Mouse (Mus musculus): ENCODE results near the gene Msln.

Gene Msln

DNA sequence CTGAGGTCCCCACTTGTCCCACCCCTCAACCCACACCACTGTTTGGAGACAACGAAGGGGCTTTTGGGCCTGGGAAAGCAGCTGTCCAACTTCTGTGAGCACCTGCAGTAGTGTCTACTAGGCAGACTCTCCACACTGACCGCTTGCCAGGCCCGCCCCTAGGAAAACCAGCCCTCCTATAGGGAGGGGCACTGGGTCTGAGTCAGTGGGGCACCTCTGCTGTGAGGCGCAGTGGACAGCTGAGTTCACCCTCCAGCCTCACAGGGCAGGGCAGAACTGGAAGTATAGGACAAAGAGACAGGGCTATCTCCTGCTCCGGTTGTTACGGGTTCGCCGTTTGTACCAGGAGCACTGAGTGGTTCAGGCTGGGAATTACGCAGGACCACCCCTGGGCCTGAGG lies at the start of gene Msln:
TSS of gene Msln (minus strand) at position 138 of the 400 bp plus-strand sequence.
- no peak for DNase-seq

GRCm38 (mm10) chr17:25802825-25803517 lies 48.8 kb upstream of the Msln start:
- no peak for DNase-seq

- DNase-seq: peak; percentile 77 to 81
Measured at GRCm38 (mm10) chr17:25801029-25801428, 46.9 kb upstream of the Msln start.

- DNase-seq: peak; percentile 82 to 88
Measured at GRCm38 (mm10) chr17:25796951-25797369, 42.8 kb upstream of the Msln start, which contains the start of gene Metrn. TSS of gene Metrn (minus strand) at chr17:25797136.

DNA sequence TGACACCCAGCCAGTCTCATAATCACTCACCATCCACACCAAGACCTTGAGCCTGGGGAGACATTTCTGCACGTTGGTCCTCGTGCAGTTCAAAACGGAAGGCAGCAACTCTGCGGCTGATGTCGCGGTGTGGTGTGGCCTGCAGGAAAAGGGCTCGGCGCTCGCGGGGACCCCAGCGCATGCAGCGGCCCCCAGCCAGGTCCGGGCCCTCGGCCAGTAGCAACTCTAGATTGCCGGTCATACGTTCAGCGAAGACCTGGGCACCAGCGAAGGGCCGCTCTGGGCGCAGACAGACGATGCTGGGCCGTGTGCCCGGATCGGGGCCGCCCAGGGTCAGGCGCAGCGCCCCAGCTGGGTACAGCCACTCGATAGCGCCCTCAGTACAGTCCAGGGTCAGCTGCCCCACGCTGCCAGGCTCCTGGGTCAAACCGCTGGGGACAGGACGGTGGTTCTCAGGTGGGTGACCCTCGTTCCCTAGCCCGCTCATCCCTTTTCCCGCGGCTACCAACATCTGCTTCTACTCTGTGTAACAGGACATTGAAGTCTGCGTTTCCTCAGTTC lies 42.1 kb upstream of the Msln start:
- DNase-seq: peak in 1 of 2 experiments; percentile 34

GRCm38 (mm10) chr17:25795609-25796092 lies 41.5 kb upstream of the Msln start, which contains the start of gene AC134908.4:
TSS of gene AC134908.4 (minus strand) at chr17:25795659.
- peak; percentile 67 to 79 for DNase-seq

DNA sequence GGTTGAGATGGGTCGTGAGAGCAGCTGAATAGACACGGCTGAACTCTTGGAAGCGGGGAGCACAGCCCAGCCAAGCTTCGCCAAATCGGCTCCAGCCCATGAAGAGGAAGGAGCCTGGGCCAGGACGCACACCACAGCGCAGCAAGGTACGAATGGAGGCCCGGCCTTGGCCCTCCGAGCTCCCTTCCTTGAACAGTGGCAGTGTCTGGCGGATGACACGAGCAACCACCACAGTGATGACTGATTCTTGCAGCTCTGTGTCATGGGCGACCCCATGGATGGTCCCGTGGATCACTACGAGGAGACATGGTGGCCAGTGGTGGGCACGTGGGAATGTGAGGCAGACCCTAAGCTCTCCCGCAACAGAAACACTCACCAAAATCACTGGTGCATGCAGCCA lies 40.8 kb upstream of the Msln start:
- DNase-seq: no peak

GRCm38 (mm10) chr17:25794197-25794596 lies 40.0 kb upstream of the Msln start:
- no peak for DNase-seq

- DNase-seq: peak; percentile 70 to 76
Measured at GRCm38 (mm10) chr17:25792615-25793014, 38.4 kb upstream of the Msln start, which contains the start of gene Fam173a. TSS of gene Fam173a (minus strand) at chr17:25792901.

- DNase-seq: peak; percentile 69 to 80
Measured at GRCm38 (mm10) chr17:25791843-25792527, 37.8 kb upstream of the Msln start.

GRCm38 (mm10) chr17:25791320-25791842 lies 37.2 kb upstream of the Msln start:
- DNase-seq: no peak

DNA sequence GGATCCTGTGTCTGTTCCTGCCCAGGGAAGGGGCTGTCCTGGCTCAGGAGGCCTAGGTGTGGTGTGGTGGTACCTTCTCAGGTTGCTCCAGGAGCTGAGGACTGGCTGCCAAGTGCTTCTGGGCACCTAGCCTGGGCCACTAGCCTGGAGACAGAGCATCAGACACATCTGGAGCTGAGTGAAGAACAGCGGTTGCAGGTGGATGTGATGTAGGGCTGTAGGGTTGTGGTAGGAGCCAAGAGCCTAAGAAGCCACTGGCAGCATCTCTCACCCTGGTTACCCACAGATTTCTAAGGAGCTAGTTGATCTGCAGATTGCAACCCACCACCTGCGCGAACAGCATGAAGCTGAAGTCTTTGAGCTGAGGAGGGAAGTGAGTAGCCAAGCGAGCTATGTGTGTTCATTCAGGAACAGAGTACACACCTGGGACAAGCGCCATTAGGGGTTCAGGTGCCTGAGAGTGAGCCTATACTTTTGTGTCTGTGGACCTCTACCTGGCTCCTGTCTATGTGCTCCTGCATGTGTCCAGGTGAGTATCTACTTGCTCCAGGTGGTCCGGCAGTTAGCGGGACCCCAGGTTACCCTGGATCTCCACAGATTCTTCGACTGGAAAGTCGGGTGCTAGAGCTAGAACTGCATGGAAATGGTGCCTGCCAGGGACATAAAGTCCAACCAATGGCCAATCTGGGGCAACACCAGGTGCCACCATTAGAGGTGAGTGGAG lies 32.8 kb upstream of the Msln start:
- DNase-seq: no peak

GRCm38 (mm10) chr17:25786280-25786679 lies 32.1 kb upstream of the Msln start, which contains the start of gene Ccdc78:
TSS of gene Ccdc78 (plus strand) at chr17:25786580.
- no peak for DNase-seq

- DNase-seq: peak; percentile 95 to 97
Measured at GRCm38 (mm10) chr17:25785281-25785745, 31.1 kb upstream of the Msln start, which contains the start of gene Haghl. TSS of gene Haghl (minus strand) at chr17:25785673.

DNA sequence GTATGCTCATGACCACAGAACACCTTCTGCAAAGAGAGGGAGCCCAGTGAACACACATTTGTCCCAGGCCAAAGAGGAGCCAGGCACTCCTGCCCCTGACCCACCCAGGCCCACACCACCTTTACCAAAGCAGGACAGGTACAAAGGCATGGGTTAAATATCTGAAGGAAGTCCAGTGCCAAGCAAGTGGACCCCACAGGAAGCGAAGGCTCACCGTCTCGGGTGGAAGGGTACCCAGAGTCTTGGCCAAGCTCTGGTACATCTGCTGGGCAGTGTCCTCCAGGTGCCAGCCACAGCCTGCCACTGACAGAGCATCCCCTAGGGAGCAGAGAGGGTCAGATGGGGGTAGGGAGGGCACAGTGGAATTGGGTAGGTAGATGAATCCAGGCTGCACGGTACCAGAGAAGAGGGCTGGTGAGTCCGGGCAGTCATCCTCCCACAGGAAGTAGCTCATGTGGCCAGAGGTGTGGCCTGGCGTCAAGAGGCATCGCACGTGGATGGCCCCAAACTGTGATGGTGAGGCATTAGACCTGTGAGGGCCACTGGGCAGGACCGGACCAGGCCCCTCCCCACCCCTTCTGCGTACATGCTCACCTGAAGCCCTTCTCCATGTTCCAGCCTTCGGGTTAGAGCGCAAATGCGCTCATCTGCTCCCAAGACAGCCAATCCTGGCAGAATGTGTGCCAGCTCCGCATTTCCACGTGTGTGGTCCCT lies 29.8 kb upstream of the Msln start:
- no peak for DNase-seq

- peak; percentile 35 to 46 for DNase-seq
Measured at GRCm38 (mm10) chr17:25783086-25783485, 28.9 kb upstream of the Msln start.

DNA sequence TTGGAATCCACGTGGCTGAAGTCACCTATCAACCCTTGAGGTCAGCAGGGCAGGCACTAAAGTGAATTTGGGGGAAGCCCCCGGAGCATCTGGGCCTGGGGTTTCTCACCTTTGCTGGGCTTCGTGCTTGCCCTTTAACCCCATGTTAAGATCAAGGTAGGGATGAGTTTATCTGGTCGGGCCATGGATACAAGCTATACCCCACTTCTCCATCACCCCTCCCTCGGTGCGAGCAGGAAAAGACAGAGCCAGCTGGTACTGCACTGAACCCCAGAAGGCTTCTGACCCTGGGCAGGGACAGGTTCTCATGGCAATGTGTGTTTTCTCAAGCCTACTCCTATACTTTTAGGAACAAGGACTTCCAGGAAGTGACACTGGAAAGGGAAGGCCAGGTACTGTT lies 27.2 kb upstream of the Msln start:
- no peak for DNase-seq

- DNase-seq: no peak
Measured at GRCm38 (mm10) chr17:25777948-25778347, 23.8 kb upstream of the Msln start.

GRCm38 (mm10) chr17:25775318-25776062 lies 21.3 kb upstream of the Msln start:
- DNase-seq: peak; percentile 56 to 60

DNA sequence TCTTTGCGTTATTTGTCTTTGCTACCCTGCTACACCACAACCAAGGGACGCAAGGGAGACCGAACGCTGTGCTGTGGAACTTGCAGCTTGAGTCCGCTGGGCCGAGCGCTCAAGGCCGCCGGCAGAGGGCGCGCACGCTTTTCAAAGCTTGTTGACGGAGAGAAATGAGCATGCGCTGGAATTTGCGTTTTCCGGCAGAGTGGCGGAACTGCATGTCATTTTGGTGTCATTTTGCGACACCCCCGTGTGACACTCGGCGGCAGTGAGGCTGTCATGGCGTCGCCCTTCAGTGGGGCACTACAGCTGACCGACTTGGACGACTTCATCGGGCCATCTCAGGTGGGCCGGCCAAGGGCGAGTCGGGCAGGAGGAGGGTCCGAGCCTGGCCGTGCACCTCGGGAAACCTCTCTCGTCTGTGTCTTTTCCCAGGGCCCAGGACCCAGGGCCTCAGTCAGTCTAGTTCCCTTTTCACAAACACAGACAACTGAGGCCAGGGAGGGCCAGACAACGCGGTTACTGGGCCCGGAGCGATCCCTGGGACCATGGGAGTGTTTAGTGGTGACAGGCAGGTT lies 19.5 kb upstream of the Msln start, which contains the start of gene Narfl:
TSS of gene Narfl (plus strand) at position 228 of the 572 bp plus-strand sequence.
- DNase-seq: peak; percentile 95 to 98
